Mouse (Mus musculus) granulocyte monocyte progenitor cell, adult 5-6 weeks (primary cell): Measurements from ENCODE around the gene Pacsin2. TPM values are rescaled to one million over a fixed set of nuclear protein-coding genes. Genes with fewer than 3 reads are reported as not detected.
"Not testable (repeated sequence)": the region's sequence is repeated elsewhere in the genome, so short reads cannot be mapped to it uniquely, and the experiment has no call there.

Experiments used
- ATAC-seq: replicated peaks from 2 replicates; pipeline ENCODE4 v1.8.0; 2016; ENCODE audit warnings: mild to moderate bottlenecking, moderate TSS enrichment, inconsistent platforms; ENCODE audit not compliant: poor library complexity, severe bottlenecking
- total RNA-seq, 2 experiments: library from RNA; stranded (forward) in 1 of 2; stranded (reverse) in 1 of 2; fragments of 200-712, 200-1000 nt in 1 of 2; fragments of >200 nt in 1 of 2; fragmentation: Nextera tagmentation in 1 of 2; gene quantifications; 2 replicates each; pipeline ENCODE4 v1.2.3; 2014 to 2017

Pacsin2 gene
- total RNA-seq, 2 experiments from 2014 or later = 43.3 to 65.2 TPM

DNA sequence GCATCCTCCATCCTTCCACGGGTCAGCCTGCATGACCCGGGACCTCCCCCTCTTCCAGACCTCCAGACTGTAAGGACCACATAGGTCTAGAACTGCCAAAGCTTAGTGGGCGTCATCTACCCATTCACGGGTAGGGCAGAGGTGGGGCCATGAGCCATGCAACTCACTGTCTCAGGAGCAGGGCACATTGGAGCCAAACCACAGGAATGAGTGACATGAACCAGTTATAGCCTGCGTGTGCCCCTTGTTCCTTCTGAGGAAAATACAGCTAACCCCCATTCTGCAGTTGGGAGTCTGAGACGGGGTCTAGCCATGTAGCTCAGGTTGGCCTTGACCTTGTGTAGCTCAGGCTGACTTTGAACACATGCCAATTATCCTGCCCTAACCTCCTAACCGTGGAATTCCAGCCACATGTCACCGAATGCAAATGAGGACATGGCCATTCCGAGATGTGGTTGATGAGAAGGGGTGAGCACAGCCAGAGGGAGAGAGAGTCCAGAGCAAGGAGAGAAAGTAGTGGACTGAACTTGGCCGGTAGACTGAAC is 16.9 kb upstream of the Pacsin2 start:
- no peak for ATAC-seq

DNA sequence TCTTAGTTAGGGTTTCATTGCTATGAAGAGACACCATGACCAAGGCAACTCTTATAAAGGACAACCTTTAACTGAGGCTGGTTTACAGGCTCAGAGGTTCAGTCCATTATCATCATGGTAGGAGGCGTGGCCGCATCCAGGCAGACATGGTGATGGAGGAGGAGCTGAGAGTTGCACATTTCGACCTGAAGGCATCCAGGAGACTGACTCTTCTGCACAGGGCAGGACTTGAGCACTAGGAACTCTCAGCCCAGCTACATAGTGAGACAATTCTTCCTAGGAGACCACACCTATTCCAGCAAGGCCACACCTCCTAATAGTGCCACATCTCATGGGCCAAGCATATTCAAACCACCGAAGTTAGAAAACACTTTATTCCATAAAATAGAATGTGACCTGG is 15.4 kb upstream of the Pacsin2 start:
- no peak for ATAC-seq

DNA sequence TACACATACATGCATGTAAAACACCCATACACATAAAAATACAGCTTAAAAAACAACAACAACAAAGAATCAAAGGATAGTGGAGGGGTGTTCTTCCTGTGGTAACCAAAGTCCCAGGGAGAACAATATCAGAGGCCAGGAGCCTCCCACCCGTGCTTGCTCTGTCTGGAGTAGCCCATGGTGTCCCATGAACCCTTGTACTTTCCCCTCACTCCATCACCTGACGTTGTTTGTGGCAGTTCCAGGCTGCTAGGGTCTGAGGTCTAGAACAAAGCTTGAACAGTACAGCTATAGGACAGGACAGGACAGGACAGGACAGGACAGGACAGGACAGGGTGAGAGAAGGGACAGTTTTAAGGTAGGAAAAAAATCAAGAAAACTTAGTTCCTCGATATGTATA is 13.7 kb upstream of the Pacsin2 start:
- no peak for ATAC-seq

- ATAC-seq = no peak
Observed at GRCm38 (mm10) chr15:83476593-83477273, 12.3 kb upstream of the Pacsin2 start.

- 0 out of 2 replicates have a peak, but pooled peaks have one; percentile 18 for ATAC-seq
Observed at GRCm38 (mm10) chr15:83474466-83474836, 10.0 kb upstream of the Pacsin2 start.

DNA sequence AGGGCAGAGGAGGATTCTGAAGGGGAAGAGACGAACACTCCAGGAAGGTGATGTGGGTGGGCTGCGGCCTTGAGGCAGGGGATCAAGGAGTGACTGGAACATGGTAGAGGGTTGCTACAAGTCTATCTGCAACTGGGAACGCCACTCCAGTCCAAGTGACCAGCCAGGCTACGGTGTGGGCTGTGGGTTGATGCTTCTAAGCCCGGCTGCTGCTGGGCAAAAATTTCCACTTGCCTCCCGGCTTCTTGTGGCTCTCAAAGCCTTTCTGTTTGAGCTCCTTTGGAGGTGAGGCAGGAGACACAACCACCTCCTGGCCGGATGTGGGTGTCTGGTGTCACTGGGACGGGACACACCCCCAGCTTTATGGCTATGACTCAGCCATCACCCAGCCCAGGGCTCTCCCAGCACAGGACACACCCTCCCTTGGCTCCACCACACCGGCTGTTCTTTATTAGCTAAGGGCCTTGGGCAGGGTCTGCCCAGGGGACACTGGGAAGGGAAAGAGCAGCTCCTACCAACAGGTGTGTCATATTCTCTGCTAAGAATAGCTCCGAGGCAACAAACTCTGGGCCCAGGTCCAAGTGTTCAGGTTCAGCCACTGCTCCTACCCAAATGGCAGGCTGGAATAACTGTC is 9.5 kb upstream of the Pacsin2 start:
- ATAC-seq = peak; percentile 91

DNA sequence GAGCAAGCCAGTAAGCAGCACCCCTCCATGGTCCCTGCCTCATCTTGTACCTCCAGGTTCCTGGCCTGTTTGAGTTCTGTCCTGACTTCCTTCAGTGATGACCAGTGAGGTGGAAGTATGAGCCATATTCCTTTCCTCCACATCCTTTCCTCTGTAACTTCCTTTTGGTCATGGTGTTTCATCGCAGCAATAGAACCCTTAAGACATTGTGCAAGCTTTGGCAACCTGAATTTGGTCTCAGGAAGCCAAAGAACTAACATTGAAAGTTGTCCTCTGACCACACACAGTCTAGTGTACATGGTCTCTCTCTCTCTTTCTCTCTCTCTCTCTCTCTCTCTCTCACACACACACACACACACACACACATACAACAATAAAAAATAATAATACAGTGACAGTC is 8.8 kb upstream of the Pacsin2 start:
- peak; percentile 47 for ATAC-seq

GRCm38 (mm10) chr15:83471476-83471875 is 7.1 kb upstream of the Pacsin2 start:
- ATAC-seq = peak; percentile 25; the same call in 1 of the 2 replicates

DNA sequence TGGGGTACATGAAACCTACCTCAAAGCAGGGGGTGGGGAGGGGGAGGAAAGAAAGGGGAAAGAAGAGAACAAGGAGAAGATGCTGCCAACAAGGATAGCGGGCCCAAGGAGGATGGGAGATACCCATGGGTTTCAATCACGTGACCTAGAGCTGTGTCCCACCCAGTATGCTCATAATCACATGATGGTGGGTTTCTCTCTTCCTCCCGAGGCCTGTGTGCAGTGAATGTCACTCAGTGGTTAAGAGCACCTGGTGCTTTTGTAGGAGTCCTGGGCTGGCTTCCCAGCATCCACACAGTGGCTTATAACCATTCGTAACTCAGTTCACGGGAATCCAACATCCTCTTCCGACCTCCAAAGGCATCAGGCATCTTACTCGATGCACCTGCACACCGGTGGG is 6.0 kb upstream of the Pacsin2 start:
- ATAC-seq = no peak

DNA sequence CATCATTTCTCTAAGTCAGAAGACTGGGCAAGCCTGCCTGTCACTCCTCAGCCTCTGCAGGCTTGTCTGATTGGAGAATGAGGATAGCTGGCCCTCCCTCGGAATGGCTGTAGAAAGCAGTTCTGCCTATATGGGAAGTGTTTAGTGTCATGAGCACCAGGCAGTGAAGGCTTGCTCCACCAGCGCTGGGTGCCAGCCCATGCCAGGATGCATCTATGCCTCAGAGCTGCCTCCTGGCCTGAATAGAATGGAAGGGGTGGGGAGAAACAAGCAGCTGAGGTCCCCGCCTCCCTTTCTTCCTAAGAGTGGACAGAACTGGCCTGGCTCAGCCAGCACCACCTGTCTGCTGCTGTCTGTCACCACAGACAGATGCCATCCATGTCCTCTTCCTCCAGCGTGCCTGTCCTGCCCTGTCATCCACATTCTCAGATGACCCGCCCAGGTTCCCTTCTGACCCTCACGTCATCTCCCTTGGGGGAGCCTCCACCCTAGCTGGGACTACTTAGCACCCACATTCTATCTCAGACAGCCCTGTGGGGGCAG is 4.9 kb upstream of the Pacsin2 start:
- no peak for ATAC-seq

DNA sequence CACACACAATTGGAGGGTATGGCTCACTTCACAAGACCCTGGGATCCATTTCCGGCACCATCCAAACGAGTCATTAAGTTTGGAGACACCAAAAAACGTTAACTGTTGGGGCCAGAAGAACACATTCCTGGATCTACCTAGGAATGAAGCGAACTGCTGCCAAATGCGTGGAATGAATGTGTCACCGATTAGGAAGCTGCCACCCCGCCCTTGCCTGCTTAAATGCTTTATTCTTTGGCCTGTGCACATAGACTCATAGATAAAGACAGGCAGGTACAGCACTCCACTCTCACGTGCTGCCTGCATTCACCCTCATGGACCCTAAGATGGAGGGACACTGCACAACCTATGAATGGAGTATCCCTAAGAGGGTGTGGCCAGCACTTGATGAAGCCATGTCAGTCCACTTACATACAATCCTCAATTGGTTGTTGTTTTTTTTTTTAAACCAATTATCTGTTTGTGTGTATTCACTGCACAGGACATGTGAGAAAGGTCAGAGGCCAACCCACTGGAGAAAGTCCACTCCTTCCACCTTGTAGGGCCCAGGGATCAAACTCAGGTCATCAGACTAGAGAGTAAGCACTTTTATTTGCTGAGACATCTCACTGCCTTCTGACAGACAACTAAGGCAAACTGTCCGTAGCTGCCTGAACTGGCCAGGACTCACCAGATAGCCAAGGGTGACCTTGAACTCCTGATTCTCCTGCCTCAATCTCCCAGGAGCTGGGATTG is 3.0 kb upstream of the Pacsin2 start:
- no peak for ATAC-seq

DNA sequence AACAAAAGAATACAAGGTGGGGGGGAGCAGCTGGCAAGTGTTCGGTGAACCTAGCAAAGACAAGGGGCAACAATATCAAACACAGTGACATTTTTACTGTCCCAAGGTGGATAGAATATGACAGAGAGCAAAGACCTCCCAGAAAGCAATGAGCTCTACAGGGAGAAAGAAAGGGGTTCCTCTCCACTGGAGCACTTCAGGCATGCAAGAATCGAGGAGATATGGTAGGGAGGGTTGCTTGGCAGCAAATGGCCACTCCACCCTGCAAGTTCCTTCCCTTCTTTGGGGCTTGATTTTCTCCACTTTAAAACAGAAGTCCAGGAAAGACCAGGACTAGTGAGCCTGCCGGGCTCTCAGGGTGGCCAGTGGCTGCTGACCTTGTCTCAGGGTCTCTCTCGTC is 1.9 kb upstream of the Pacsin2 start:
- no peak for ATAC-seq

DNA sequence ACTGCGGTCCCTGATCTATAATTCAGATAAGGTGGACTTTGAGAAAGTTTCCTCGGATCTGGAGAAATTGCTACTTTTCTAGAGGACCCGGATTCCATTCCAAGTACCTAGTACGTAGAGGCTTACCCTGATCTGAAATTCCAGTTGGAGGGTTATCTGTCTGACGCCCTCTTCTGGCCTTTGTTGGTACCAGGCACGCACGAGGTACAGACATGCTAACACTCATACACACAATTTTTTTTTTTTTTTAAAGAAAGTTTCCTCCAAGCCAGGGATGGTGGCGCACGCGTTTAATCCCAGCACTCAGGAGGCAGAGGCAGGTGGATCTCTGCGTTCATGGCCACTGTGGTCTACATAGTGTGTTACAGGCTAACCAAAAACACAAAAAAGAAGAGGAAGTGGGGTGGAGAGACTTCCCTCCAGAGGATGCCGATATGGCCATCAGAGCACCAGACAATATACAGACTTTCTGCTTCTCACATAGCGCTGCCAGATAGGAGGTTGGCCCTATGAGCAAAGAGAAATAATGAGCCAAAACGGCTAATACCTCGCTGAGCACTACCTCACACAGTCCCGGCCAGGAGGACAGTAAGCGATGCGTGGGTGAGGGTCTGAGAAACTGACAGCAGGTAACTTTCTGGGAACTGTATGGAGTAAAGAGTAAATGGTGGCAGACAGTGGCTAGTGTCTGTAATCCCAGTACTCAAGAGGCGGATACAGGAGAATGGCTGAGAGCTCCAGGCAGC is 672 bp upstream of the Pacsin2 start:
- ATAC-seq = peak; percentile 41

- ATAC-seq = 0 out of 2 replicates have a peak, but pooled peaks have one; percentile 14
Observed at GRCm38 (mm10) chr15:83463369-83464082, 880 bp downstream of the Pacsin2 start.

DNA sequence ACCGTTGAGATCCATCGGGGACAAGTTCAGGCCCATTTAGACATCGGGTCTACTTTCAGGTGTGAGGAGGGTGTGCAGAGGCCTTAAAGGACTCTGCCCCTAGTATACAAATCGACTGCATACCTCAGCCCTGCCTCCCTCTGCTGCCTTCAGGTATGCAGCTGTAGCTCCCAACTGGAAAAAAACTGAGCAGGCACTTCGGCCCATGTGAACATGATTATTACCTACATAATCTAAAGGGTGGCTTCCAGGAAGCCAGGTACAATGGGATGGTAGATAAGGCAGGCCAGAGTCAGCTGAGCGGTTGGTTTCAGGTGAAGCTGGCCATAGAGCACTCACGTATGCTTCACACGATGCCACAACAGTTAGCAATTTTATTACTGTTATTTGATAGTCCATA is 2.1 kb downstream of the Pacsin2 start:
- ATAC-seq = not testable (repeated sequence)

DNA sequence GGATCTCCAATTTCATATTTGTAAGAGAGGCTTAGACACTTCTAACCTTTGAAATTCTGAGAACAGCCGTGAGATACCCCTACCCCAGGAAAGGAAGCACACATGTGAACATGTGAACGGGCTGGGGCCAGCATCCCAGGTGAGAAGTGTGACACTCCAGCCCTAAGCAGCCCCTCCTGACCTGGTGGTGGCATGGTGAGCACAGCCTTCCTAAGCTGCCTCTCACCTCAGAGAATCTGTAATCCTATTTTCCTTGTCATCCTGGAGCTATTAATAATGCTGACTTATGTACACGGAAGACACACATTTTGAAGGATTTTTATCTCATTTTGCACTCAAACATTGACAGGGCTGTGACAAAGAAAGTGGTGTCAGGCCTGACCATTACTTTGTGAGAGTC is 3.5 kb downstream of the Pacsin2 start:
- ATAC-seq = no peak

DNA sequence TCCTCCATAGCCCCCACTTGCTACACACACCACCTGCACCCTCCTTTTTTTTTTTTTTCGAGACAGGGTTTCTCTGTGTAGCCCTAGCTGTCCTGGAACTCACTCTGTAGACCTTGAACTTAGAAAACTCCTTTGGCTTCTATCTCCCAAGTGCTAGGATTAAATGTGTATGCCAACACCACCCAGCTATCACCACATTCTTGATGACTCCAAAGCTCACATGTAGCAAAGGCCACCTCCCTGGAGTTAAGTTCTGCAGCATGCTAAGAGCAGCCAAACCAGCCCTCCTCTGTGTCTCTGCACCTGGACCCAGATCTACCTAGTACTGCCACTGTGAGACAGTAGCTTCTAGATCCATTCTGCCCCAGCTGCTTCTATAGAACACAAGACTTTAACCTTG is 6.9 kb downstream of the Pacsin2 start:
- ATAC-seq = no peak

DNA sequence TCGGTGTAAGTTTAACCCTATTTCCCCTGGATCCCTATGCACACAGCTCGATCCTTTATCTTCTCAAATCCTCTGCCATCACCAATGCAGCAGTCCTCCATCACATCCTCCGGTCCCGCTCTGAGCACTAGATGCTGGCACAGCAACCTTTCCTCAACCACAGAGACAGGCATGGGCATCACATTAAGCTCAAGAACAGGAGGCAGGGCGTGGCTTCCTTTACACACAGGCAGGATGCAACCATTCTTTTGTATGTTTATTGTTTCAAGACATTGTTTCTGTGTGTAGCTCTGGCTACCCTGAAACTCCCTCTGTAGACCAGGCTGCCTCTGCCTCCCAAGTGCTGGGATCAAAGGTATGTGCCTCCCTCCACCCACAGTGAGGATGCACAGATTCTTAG is 8.8 kb downstream of the Pacsin2 start:
- ATAC-seq = no peak

DNA sequence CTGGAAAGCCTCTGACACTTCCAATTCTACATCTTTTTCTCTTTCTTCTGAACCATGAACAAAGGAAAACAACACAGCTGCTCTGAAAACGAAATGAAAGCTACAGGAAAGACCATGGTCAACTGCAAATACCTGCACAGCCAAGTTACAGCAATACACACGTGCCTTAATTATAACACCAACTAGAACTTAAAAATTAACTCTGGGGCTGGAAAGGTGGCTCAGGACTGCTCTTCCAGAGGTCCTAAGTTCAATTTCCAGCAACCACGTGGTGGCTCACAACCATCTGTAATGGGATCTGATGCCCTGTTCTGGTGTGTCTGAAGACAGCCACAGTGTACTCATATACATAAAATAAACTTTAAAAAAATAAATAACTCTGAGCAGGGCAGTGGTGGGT is 9.4 kb downstream of the Pacsin2 start:
- no peak for ATAC-seq

DNA sequence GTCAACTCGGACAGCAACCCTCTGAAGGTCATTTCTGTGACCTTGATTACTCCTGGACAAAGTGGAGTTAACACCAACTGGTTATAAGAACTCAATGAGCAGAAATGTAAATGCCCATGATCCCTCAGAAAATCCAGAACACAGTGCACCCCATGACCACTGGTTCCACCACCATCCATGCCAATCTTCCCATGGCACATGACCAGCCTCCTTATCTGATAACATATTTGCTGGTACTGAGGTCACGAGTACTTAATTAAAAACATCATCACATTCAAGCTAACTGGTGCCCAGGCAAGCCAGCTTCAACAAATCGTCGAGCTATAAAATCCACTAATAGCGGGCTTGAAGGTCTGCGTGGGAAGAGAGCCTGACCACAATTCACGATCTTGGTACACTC is 10.0 kb downstream of the Pacsin2 start:
- ATAC-seq = no peak
